Mouse (Mus musculus): Measurements from ENCODE around the gene Msi1.

DNA sequence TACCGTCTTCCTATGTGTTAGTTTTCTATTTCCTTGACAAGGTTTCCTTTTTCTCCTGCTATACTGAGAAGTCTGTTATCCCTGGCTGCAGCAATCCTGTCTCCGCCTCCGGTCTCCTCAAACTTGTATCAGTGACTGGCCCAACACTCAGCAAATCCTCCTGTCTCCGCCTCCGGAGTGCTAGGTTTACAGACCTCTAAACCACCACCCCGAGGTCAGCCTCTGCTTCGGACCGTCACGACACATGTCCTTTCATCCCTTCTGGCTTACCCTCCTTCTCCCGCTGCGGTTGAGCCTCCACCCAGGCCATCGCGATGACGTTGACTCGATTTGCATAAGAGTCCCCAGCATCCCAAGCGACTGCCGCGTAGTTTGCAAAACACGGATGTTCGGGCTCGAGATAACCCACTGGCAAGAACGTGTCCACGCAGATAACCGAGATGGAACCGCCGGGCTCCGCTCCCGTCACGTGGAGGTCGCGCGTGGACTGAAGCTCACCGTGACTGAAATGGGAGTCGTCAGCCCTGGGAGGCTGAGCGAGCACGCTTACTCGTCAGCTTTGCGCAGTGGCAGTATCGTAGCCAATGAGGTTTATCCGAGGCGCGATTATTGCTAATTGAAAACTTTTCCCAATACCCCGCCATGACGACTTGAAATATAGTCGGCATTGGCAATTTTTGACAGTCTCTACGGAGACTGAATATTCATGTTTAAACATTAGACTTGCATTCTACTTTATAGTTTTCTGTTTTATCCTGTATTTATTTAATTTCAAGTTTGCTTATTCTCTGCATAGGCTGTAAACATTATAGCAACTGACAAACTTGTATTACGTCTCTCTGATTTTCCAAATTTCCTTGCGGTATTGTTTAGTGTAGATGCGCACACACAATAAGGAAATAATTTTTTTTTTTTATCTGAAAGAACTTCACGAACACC lies 60.6 kb downstream of the Msi1 start:
- TF ChIP-seq CTCF (conservative IDR thresholded peaks at IDR 0.05; ENCODE audit: low read length) (no peak), NANOG (IDR thresholded peaks at IDR 0.05; ENCODE audit: borderline replicate concordance, low read length) (no peak), POU5F1 (IDR thresholded peaks at IDR 0.05; ENCODE audit: borderline replicate concordance, low read length) (peak; percentile 42; the same call in 1 of the 2 replicates)

Measured in E14TG2a.4 (cell line).